Mouse (Mus musculus): ENCODE results near the gene Rassf3. TPM values are rescaled to one million over a fixed set of nuclear protein-coding genes. Genes with fewer than 3 reads are reported as not detected.

Rassf3 gene
- polyA plus RNA-seq, 2 experiments: 20.7 to 23.2 TPM

- 30% methylated on average over 28 of the region's 28 CpGs for WGBS
- peak; percentile 47 for DNase-seq (ENCODE audit: low spot score)
- Histone ChIP-seq H3K9me3 (ENCODE audit: control insufficient read depth, low read length) (no peaks in the 10 kb centered on the region), H3K27me3 (ENCODE audit: control insufficient read depth, insufficient read depth, low read length) (no peaks in the 10 kb centered on the region), H3K9ac (ENCODE audit: low read depth, low read length, severe bottlenecking) (no peak overlapping the region), H3K4me2 (replicated peaks; ENCODE audit: low read depth, low read length, severe bottlenecking) (peak overlapping the region; percentile 38), H3K4me1 (ENCODE audit: control insufficient read depth, insufficient read depth, low read length) (peaks cover 64% of the 10 kb centered on the region), H3K27ac (replicated peaks; ENCODE audit: low read depth, low read length) (peak overlapping the region; percentile 82), H3K4me3 (replicated peaks; ENCODE audit: low read length) (peak overlapping the region; percentile 7; the same call in 1 of the 2 replicates), H3K36me3 (ENCODE audit: control insufficient read depth, insufficient read depth, low read length) (no peaks in the 10 kb centered on the region)
- no peak for TF ChIP-seq POLR2A (IDR thresholded peaks at IDR 0.05; ENCODE audit: borderline replicate concordance, extremely low read depth, insufficient read depth, insufficient read length)
- ATAC-seq (ENCODE audit: low FRiP score, low read depth): peak; percentile 38; the same call in 1 of the 2 replicates
Measured at GRCm38 (mm10) chr10:121435546-121436257, 40.4 kb downstream of the Rassf3 start.

GRCm38 (mm10) chr10:121434441-121435103 lies 41.6 kb downstream of the Rassf3 start:
- Histone ChIP-seq H3K27me3 (ENCODE audit: control insufficient read depth, insufficient read depth, low read length) (no peaks in the 10 kb centered on the region), H3K4me3 (replicated peaks; ENCODE audit: low read length) (no peak overlapping the region), H3K36me3 (ENCODE audit: control insufficient read depth, insufficient read depth, low read length) (no peaks in the 10 kb centered on the region), H3K27ac (replicated peaks; ENCODE audit: low read depth, low read length) (no peak overlapping the region), H3K9me3 (ENCODE audit: control insufficient read depth, low read length) (no peaks in the 10 kb centered on the region), H3K4me2 (replicated peaks; ENCODE audit: low read depth, low read length, severe bottlenecking) (no peak overlapping the region), H3K9ac (ENCODE audit: low read depth, low read length, severe bottlenecking) (no peak overlapping the region), H3K4me1 (ENCODE audit: control insufficient read depth, insufficient read depth, low read length) (peaks cover 68% of the 10 kb centered on the region)
- no peak for TF ChIP-seq POLR2A (IDR thresholded peaks at IDR 0.05; ENCODE audit: borderline replicate concordance, extremely low read depth, insufficient read depth, insufficient read length)
- WGBS: 68% methylated on average over 15 of the region's 15 CpGs
- ATAC-seq (ENCODE audit: low FRiP score, low read depth) (no peak), DNase-seq (ENCODE audit: low spot score) (no peak)

GRCm38 (mm10) chr10:121432635-121433280 lies 43.4 kb downstream of the Rassf3 start:
- 35% methylated on average over 16 of the region's 16 CpGs for WGBS
- no peak for TF ChIP-seq POLR2A (IDR thresholded peaks at IDR 0.05; ENCODE audit: borderline replicate concordance, extremely low read depth, insufficient read depth, insufficient read length)
- DNase-seq (ENCODE audit: low spot score): peak; percentile 38

GRCm38 (mm10) chr10:121432041-121432634 lies 44.0 kb downstream of the Rassf3 start:
- no peak for DNase-seq (ENCODE audit: low spot score)
- Histone ChIP-seq H3K4me3 (replicated peaks; ENCODE audit: low read length) (no peak overlapping the region), H3K4me1 (ENCODE audit: control insufficient read depth, insufficient read depth, low read length) (peaks cover 90% of the 10 kb centered on the region), H3K4me2 (replicated peaks; ENCODE audit: low read depth, low read length, severe bottlenecking) (no peak overlapping the region), H3K27me3 (ENCODE audit: control insufficient read depth, insufficient read depth, low read length) (no peaks in the 10 kb centered on the region), H3K9me3 (ENCODE audit: control insufficient read depth, low read length) (no peaks in the 10 kb centered on the region), H3K9ac (ENCODE audit: low read depth, low read length, severe bottlenecking) (no peak overlapping the region), H3K27ac (replicated peaks; ENCODE audit: low read depth, low read length) (peak overlapping the region; percentile 58; the same call in 1 of the 2 replicates), H3K36me3 (ENCODE audit: control insufficient read depth, insufficient read depth, low read length) (no peaks in the 10 kb centered on the region)
- TF ChIP-seq POLR2A (IDR thresholded peaks at IDR 0.05; ENCODE audit: borderline replicate concordance, extremely low read depth, insufficient read depth, insufficient read length): no peak
- no peak for ATAC-seq (ENCODE audit: low FRiP score, low read depth)
- 43% methylated on average over 12 of the region's 12 CpGs for WGBS

More at GRCm38 (mm10) chr10:121432635-121433280, 43.4 kb downstream of the Rassf3 start:
- Histone ChIP-seq H3K27ac (replicated peaks; ENCODE audit: low read depth, low read length) (peak overlapping the region; percentile 58), H3K9ac (ENCODE audit: low read depth, low read length, severe bottlenecking) (no peak overlapping the region; the same call in 1 of the 2 replicates), H3K36me3 (ENCODE audit: control insufficient read depth, insufficient read depth, low read length) (no peaks in the 10 kb centered on the region), H3K4me3 (replicated peaks; ENCODE audit: low read length) (no peak overlapping the region), H3K9me3 (ENCODE audit: control insufficient read depth, low read length) (no peaks in the 10 kb centered on the region), H3K27me3 (ENCODE audit: control insufficient read depth, insufficient read depth, low read length) (no peaks in the 10 kb centered on the region), H3K4me2 (replicated peaks; ENCODE audit: low read depth, low read length, severe bottlenecking) (no peak overlapping the region), H3K4me1 (ENCODE audit: control insufficient read depth, insufficient read depth, low read length) (peaks cover 86% of the 10 kb centered on the region)
- ATAC-seq (ENCODE audit: low FRiP score, low read depth): no peak
